Mouse (Mus musculus) limb, embryonic 14.5 days (tissue): ENCODE measurements around the gene Ttn. TPM values are rescaled to one million over a fixed set of nuclear protein-coding genes. Genes with fewer than 3 reads are reported as not detected.

Experiments
- ATAC-seq: fragments of 200-750 bp; cut with Nextera tagmentation; 2 replicates; pipeline ENCODE4 v1.8.0; 2017; ENCODE audit warnings: low read depth, moderate number of reproducible peaks, moderate TSS enrichment; ENCODE audit not compliant: low FRiP score
- DNase-seq: peaks from one replicate; pipeline ENCODE4 v3.0.0-alpha.2; 2015; ENCODE audit warnings: low spot score
- H3K27ac ChIP-seq: fragments of 300-500 bp; sonication (generic); replicated peaks from 2 replicates; pipeline ENCODE4 v1.5.1; 2014; ENCODE audit warnings: low read depth, mild to moderate bottlenecking, low read length, moderate library complexity, mixed read lengths
- H3K27me3 ChIP-seq: fragments of 300-500 bp; sonication (generic); 2 replicates; pipeline ENCODE4 v1.6.1; 2014; ENCODE audit warnings: low read length, mixed read lengths; ENCODE audit not compliant: control insufficient read depth, insufficient read depth
- H3K36me3 ChIP-seq: fragments of 300-500 bp; sonication (generic); 2 replicates; pipeline ENCODE4 v1.6.1; 2014; ENCODE audit warnings: mild to moderate bottlenecking, low read length, moderate library complexity, mixed read lengths; ENCODE audit not compliant: control insufficient read depth, insufficient read depth
- H3K4me1 ChIP-seq: fragments of 300-500 bp; sonication (generic); 2 replicates; pipeline ENCODE4 v1.6.1; 2014; ENCODE audit warnings: antibody characterized with exemption, low read length, mixed read lengths; ENCODE audit not compliant: control insufficient read depth, insufficient read depth
- H3K4me2 ChIP-seq: fragments of 300-500 bp; sonication (generic); replicated peaks from 2 replicates; pipeline ENCODE4 v1.6.1; 2014; ENCODE audit warnings: low read depth, mild to moderate bottlenecking, low read length, moderate library complexity; ENCODE audit not compliant: severe bottlenecking
- H3K4me3 ChIP-seq: fragments of 300-500 bp; sonication (generic); replicated peaks from 2 replicates; pipeline ENCODE4 v1.5.1; 2014; ENCODE audit warnings: low read length
- H3K9ac ChIP-seq: fragments of 300-500 bp; sonication (generic); 2 replicates; pipeline ENCODE4 v1.6.1; 2014; ENCODE audit warnings: mild to moderate bottlenecking, low read depth, low read length, moderate library complexity; ENCODE audit not compliant: severe bottlenecking
- H3K9me3 ChIP-seq: fragments of 300-500 bp; sonication (generic); 2 replicates; pipeline ENCODE4 v1.6.1; 2016; ENCODE audit warnings: low read length; ENCODE audit not compliant: control insufficient read depth
- POLR2A ChIP-seq: fragments of 200-500 bp; IDR thresholded peaks from 2 replicates; pipeline ENCODE4 v1.8.0; 2012; ENCODE audit warnings: inconsistent platforms, mild to moderate bottlenecking, moderate library complexity, borderline replicate concordance; ENCODE audit not compliant: insufficient read depth, insufficient read length; ENCODE audit errors: extremely low read depth
- WGBS: fragments of 180-500 bp; shearing (Covaris S2); extraction: QIAGEN DNeasy Blood & Tissue Kit; methylation state at CpG from one replicate; pipeline ENCODE4 v1.1.7; 2014; 5-methylcytosine and 5-hydroxymethylcytosine counted together
- polyA plus RNA-seq, 2 experiments: library from polyadenylated mRNA; depleted of rRNA in 1 of 2; stranded (reverse) in 1 of 2; unstranded in 1 of 2; fragments of >200 nt; fragmentation: Nextera tagmentation in 1 of 2; extraction: Ambion mirVana in 1 of 2; gene quantifications; 2 replicates each; pipeline versions ENCODE4 v1.2.1 to v1.2.3; 2012 to 2014

The Ttn gene
- polyA plus RNA-seq, 2 experiments = 15.8 to 99.0 TPM

GRCm38 (mm10) chr2:76675451-76675850, 306.9 kb downstream of the Ttn start:
- peak; percentile 48 for ATAC-seq
- H3K4me1 ChIP-seq = peaks cover 19% of the 10 kb centered on the region
- TF ChIP-seq POLR2A = no peak
- H3K27me3 ChIP-seq = no peaks in the 10 kb centered on the region
- peak overlapping the region; percentile 89 for H3K9ac ChIP-seq
- DNase-seq = no peak
- H3K9me3 ChIP-seq = no peaks in the 10 kb centered on the region
- WGBS = 2% methylated on average over 17 of the region's 44 CpGs
- peaks cover 6% of the 10 kb centered on the region for H3K36me3 ChIP-seq
- peak overlapping the region; percentile 66 for H3K4me2 ChIP-seq
- peak overlapping the region; percentile 80 for H3K4me3 ChIP-seq
- H3K27ac ChIP-seq = peak overlapping the region; percentile 76

GRCm38 (mm10) chr2:76674725-76675427, 307.5 kb downstream of the Ttn start, which contains the start of gene Plekha3:
Plekha3 (plus strand) TSS chr2:76675281.
- H3K27ac ChIP-seq = peak within 1 kb of the TSS; percentile 76
- peak within 1 kb of the TSS; percentile 89 for H3K9ac ChIP-seq
- H3K27me3 ChIP-seq = no peaks in the 10 kb centered on the region
- H3K9me3 ChIP-seq = no peaks in the 10 kb centered on the region
- peak; percentile 76; the same call in 1 of the 2 replicates for TF ChIP-seq POLR2A
- peak within 1 kb of the TSS; percentile 66 for H3K4me2 ChIP-seq
- ATAC-seq (peak; percentile 72), DNase-seq (peak; percentile 74)
- H3K4me1 ChIP-seq = peaks cover 19% of the 10 kb centered on the region
- peaks cover 8% of the 10 kb centered on the region for H3K36me3 ChIP-seq
- H3K4me3 ChIP-seq = peak within 1 kb of the TSS; percentile 80
- WGBS = 8% methylated on average over 25 of the region's 52 CpGs

GRCm38 (mm10) chr2:76673472-76674081, 308.8 kb downstream of the Ttn start:
- no peak overlapping the region for H3K9ac ChIP-seq
- peak overlapping the region; percentile 53 for H3K4me2 ChIP-seq
- no peak for ATAC-seq
- no peak overlapping the region; the same call in 1 of the 2 replicates for H3K27ac ChIP-seq
- DNase-seq = no peak
- TF ChIP-seq POLR2A = no peak
- H3K36me3 ChIP-seq = peaks cover 13% of the 10 kb centered on the region
- no peaks in the 10 kb centered on the region for H3K27me3 ChIP-seq
- H3K4me1 ChIP-seq = peaks cover 19% of the 10 kb centered on the region
- H3K4me3 ChIP-seq = peak overlapping the region; percentile 43
- no peaks in the 10 kb centered on the region for H3K9me3 ChIP-seq
- 44% methylated on average over 7 of the region's 7 CpGs for WGBS

GRCm38 (mm10) chr2:76672966-76673392, 309.4 kb downstream of the Ttn start, which contains the start of gene Fkbp7:
Fkbp7 (minus strand) TSS chr2:76673116.
- WGBS = under 1% methylated on average over 17 of the region's 17 CpGs

GRCm38 (mm10) chr2:76672134-76672745, 310.1 kb downstream of the Ttn start:
- 19% methylated on average over 9 of the region's 9 CpGs for WGBS
- DNase-seq = no peak

More at GRCm38 (mm10) chr2:76672966-76673392, 309.4 kb downstream of the Ttn start, which contains the start of gene Fkbp7:
- Histone ChIP-seq H3K9ac (peak within 1 kb of the TSS; percentile 67), H3K9me3 (no peaks in the 10 kb centered on the region), H3K4me1 (peaks cover 19% of the 10 kb centered on the region), H3K4me2 (peak within 1 kb of the TSS; percentile 53), H3K27me3 (no peaks in the 10 kb centered on the region), H3K4me3 (peak within 1 kb of the TSS; percentile 43), H3K36me3 (peaks cover 16% of the 10 kb centered on the region), H3K27ac (peak within 1 kb of the TSS; percentile 75)
- peak; percentile 92 for ATAC-seq
- DNase-seq = peak; percentile 94
- peak; percentile 89; the same call in 1 of the 2 replicates for TF ChIP-seq POLR2A

More at GRCm38 (mm10) chr2:76672134-76672745, 310.1 kb downstream of the Ttn start:
- TF ChIP-seq POLR2A = no peak
- peak overlapping the region; percentile 43 for H3K4me3 ChIP-seq
- peaks cover 19% of the 10 kb centered on the region for H3K4me1 ChIP-seq
- H3K9me3 ChIP-seq = no peaks in the 10 kb centered on the region
- H3K27ac ChIP-seq = peak overlapping the region; percentile 75
- H3K27me3 ChIP-seq = no peaks in the 10 kb centered on the region
- H3K36me3 ChIP-seq = peaks cover 16% of the 10 kb centered on the region
- ATAC-seq = no peak
- peak overlapping the region; percentile 67 for H3K9ac ChIP-seq
- H3K4me2 ChIP-seq = peak overlapping the region; percentile 53
